Mouse (Mus musculus): ENCODE measurements around the gene Bmp6.

GRCm38 (mm10) chr13:38318418-38318817, 26.5 kb upstream of the Bmp6 start:
- TF ChIP-seq CTCF (IDR thresholded peaks at IDR 0.05; ENCODE audit: control insufficient read depth, insufficient read depth, low read length) (no peak), POLR2A (IDR thresholded peaks at IDR 0.05; ENCODE audit: borderline replicate concordance, control insufficient read depth, low read depth, low read length) (no peak)
